Mouse (Mus musculus): Measurements from ENCODE around the gene Fgl2. TPM values are rescaled to one million over a fixed set of nuclear protein-coding genes. Genes with fewer than 3 reads are reported as not detected.

Gene Fgl2
- polyA plus RNA-seq, 1 experiment, result 19.0 TPM

GRCm38 (mm10) chr5:21348366-21348765, 24.1 kb upstream of the Fgl2 start:
- 77% methylated on average over 7 of the region's 7 CpGs for WGBS
- no peaks in the 10 kb centered on the region for H3K27me3 ChIP-seq (ENCODE audit: control insufficient read depth, insufficient read depth, low read length)

GRCm38 (mm10) chr5:21351678-21352077, 20.8 kb upstream of the Fgl2 start:
- TF ChIP-seq CTCF (IDR thresholded peaks at IDR 0.05; ENCODE audit: extremely low read depth, insufficient read length, insufficient replicate concordance, low read depth, low read length) (no peak), POLR2A (IDR thresholded peaks at IDR 0.05; ENCODE audit: low read depth, low read length) (no peak)
- Histone ChIP-seq H3K27ac (ENCODE audit: insufficient read depth, low read depth, low read length) (no peak overlapping the region), H3K4me1 (ENCODE audit: control insufficient read depth, insufficient read depth, insufficient read length, low read length) (no peaks in the 10 kb centered on the region), H3K27me3 (ENCODE audit: control insufficient read depth, insufficient read depth, low read length) (no peaks in the 10 kb centered on the region), H3K36me3 (ENCODE audit: control insufficient read depth, insufficient read depth, low read length) (no peaks in the 10 kb centered on the region), H3K4me3 (ENCODE audit: low read depth, low read length) (no peak overlapping the region)

More at GRCm38 (mm10) chr5:21348366-21348765, 24.1 kb upstream of the Fgl2 start:
- no peaks in the 10 kb centered on the region for H3K36me3 ChIP-seq (ENCODE audit: control insufficient read depth, insufficient read depth, low read length)
- no peak overlapping the region for H3K4me3 ChIP-seq (ENCODE audit: low read depth, low read length)
- no peaks in the 10 kb centered on the region for H3K4me1 ChIP-seq (ENCODE audit: control insufficient read depth, insufficient read depth, insufficient read length, low read length)
- no peak overlapping the region for H3K27ac ChIP-seq (ENCODE audit: insufficient read depth, low read depth, low read length)
- TF ChIP-seq POLR2A (IDR thresholded peaks at IDR 0.05; ENCODE audit: low read depth, low read length) (no peak), CTCF (IDR thresholded peaks at IDR 0.05; ENCODE audit: extremely low read depth, insufficient read length, insufficient replicate concordance, low read depth, low read length) (no peak)

- TF ChIP-seq CTCF (IDR thresholded peaks at IDR 0.05; ENCODE audit: extremely low read depth, insufficient read length, insufficient replicate concordance, low read depth, low read length) (no peak), POLR2A (IDR thresholded peaks at IDR 0.05; ENCODE audit: low read depth, low read length) (no peak)
- Histone ChIP-seq H3K27me3 (ENCODE audit: control insufficient read depth, insufficient read depth, low read length) (no peaks in the 10 kb centered on the region), H3K36me3 (ENCODE audit: control insufficient read depth, insufficient read depth, low read length) (no peaks in the 10 kb centered on the region), H3K4me3 (ENCODE audit: low read depth, low read length) (no peak overlapping the region), H3K4me1 (ENCODE audit: control insufficient read depth, insufficient read depth, insufficient read length, low read length) (peaks cover 2% of the 10 kb centered on the region; the same call in 1 of the 2 replicates), H3K27ac (ENCODE audit: insufficient read depth, low read depth, low read length) (no peak overlapping the region)
- 74% methylated on average over 3 of the region's 3 CpGs for WGBS
Observed at GRCm38 (mm10) chr5:21358648-21359047, 13.8 kb upstream of the Fgl2 start.

GRCm38 (mm10) chr5:21363343-21363742, 9.1 kb upstream of the Fgl2 start:
- H3K36me3 ChIP-seq (ENCODE audit: control insufficient read depth, insufficient read depth, low read length), result no peaks in the 10 kb centered on the region
- H3K4me3 ChIP-seq (ENCODE audit: low read depth, low read length), result no peak overlapping the region
- H3K27ac ChIP-seq (ENCODE audit: insufficient read depth, low read depth, low read length), result no peak overlapping the region
- H3K27me3 ChIP-seq (ENCODE audit: control insufficient read depth, insufficient read depth, low read length), result no peaks in the 10 kb centered on the region
- WGBS, result 30% methylated on average over 3 of the region's 3 CpGs
- no peaks in the 10 kb centered on the region for H3K4me1 ChIP-seq (ENCODE audit: control insufficient read depth, insufficient read depth, insufficient read length, low read length)
- TF ChIP-seq POLR2A (IDR thresholded peaks at IDR 0.05; ENCODE audit: low read depth, low read length), result no peak
- TF ChIP-seq CTCF (IDR thresholded peaks at IDR 0.05; ENCODE audit: extremely low read depth, insufficient read length, insufficient replicate concordance, low read depth, low read length), result no peak

GRCm38 (mm10) chr5:21366338-21367053, 5.9 kb upstream of the Fgl2 start:
- Histone ChIP-seq H3K36me3 (ENCODE audit: control insufficient read depth, insufficient read depth, low read length) (no peaks in the 10 kb centered on the region), H3K4me1 (ENCODE audit: control insufficient read depth, insufficient read depth, insufficient read length, low read length) (peaks cover 2% of the 10 kb centered on the region; the same call in 1 of the 2 replicates), H3K27ac (ENCODE audit: insufficient read depth, low read depth, low read length) (no peak overlapping the region), H3K4me3 (ENCODE audit: low read depth, low read length) (no peak overlapping the region), H3K27me3 (ENCODE audit: control insufficient read depth, insufficient read depth, low read length) (no peaks in the 10 kb centered on the region)
- TF ChIP-seq CTCF (IDR thresholded peaks at IDR 0.05; ENCODE audit: extremely low read depth, insufficient read length, insufficient replicate concordance, low read depth, low read length) (no peak), POLR2A (IDR thresholded peaks at IDR 0.05; ENCODE audit: low read depth, low read length) (no peak)
- WGBS, result 63% methylated on average over 4 of the region's 4 CpGs

GRCm38 (mm10) chr5:21367514-21367913, 4.9 kb upstream of the Fgl2 start:
- H3K36me3 ChIP-seq (ENCODE audit: control insufficient read depth, insufficient read depth, low read length), result no peaks in the 10 kb centered on the region

GRCm38 (mm10) chr5:21370218-21370947, 2.1 kb upstream of the Fgl2 start:
- H3K4me1 ChIP-seq (ENCODE audit: control insufficient read depth, insufficient read depth, insufficient read length, low read length), result peaks cover 6% of the 10 kb centered on the region; the same call in 1 of the 2 replicates
- WGBS, result 84% methylated on average over 5 of the region's 5 CpGs
- no peaks in the 10 kb centered on the region for H3K36me3 ChIP-seq (ENCODE audit: control insufficient read depth, insufficient read depth, low read length)
- no peak overlapping the region for H3K4me3 ChIP-seq (ENCODE audit: low read depth, low read length)
- H3K27ac ChIP-seq (ENCODE audit: insufficient read depth, low read depth, low read length), result no peak overlapping the region
- no peak for TF ChIP-seq CTCF (IDR thresholded peaks at IDR 0.05; ENCODE audit: extremely low read depth, insufficient read length, insufficient replicate concordance, low read depth, low read length)
- TF ChIP-seq POLR2A (IDR thresholded peaks at IDR 0.05; ENCODE audit: low read depth, low read length), result no peak
- no peaks in the 10 kb centered on the region for H3K27me3 ChIP-seq (ENCODE audit: control insufficient read depth, insufficient read depth, low read length)

More at GRCm38 (mm10) chr5:21367514-21367913, 4.9 kb upstream of the Fgl2 start:
- 67% methylated on average over 2 of the region's 2 CpGs for WGBS
- no peak for TF ChIP-seq CTCF (IDR thresholded peaks at IDR 0.05; ENCODE audit: extremely low read depth, insufficient read length, insufficient replicate concordance, low read depth, low read length)
- no peak for TF ChIP-seq POLR2A (IDR thresholded peaks at IDR 0.05; ENCODE audit: low read depth, low read length)
- Histone ChIP-seq H3K4me3 (ENCODE audit: low read depth, low read length) (no peak overlapping the region), H3K4me1 (ENCODE audit: control insufficient read depth, insufficient read depth, insufficient read length, low read length) (peaks cover 2% of the 10 kb centered on the region; the same call in 1 of the 2 replicates), H3K27me3 (ENCODE audit: control insufficient read depth, insufficient read depth, low read length) (no peaks in the 10 kb centered on the region), H3K27ac (ENCODE audit: insufficient read depth, low read depth, low read length) (no peak overlapping the region)

Data from small intestine, adult 2 months (tissue).